Mouse (Mus musculus) hindlimb bud, embryonic 11.5 days (tissue): ENCODE data around the gene Scrn3.

Source experiments
- DNase-seq: peaks from one replicate; pipeline ENCODE4 v3.0.0-alpha.2; 2012; ENCODE audit warnings: low read depth, low spot score; ENCODE audit errors: extremely low spot score

Gene Scrn3

GRCm38 (mm10) chr2:73274119-73274920, 38.1 kb upstream of the Scrn3 start:
- DNase-seq = no peak

- DNase-seq = no peak
Measured at GRCm38 (mm10) chr2:73275261-73276040, 37.0 kb upstream of the Scrn3 start.

DNA sequence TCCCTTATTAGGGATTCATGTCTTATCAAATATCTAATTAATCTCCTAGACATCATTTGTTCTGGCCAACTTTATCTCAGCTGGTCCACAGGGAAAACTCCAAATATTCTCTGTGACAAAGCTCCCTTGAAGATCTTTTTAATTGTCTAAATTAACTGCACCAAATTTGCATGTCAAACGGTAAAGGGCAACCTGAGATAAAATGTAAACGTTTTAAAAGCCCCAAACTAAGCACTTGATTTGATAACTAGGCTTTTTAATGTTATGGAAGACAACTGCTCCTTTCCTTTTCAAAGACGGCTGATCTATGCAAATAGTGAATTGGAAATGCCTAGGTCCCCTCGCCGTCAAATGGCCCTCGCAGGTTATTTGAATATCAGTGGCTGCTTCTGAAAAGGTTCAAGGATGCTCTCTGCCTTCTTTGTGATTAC, 36.2 kb upstream of the Scrn3 start:
- DNase-seq = no peak

DNA sequence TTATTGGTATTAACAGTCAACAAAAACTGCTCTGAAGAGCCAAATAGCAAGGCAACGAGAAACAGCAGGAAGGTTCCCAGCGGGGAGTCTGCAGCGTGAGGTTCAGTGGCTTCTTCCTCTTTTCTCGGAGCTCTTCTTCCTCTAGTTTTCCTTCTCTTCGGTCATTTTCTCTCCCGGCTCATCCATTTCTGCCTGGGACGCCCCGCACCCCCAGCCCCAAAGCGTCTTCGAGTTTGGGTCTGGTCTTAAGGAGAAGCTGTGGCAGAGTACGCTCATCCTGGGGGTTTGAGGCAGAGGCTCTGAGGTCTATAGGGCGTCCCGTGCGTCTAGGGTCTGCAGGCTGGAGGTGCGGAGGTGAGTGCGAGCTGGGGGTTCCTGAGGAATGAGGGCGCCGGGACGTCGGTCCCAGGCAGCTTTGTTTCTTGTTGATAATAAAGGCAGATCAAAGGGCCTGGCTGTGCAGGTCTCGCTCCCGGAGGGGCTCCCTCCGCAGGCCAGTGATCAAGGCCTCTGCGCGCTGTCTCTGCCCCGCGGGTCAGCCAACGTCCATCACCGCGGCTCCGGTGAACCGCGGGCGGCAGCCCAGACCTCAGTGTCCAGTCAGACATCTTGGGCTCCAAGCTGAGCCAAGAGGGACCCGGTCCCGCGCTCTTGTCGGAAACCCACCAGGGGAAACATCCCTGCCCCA, 35.2 kb upstream of the Scrn3 start:
- DNase-seq = no peak

- no peak for DNase-seq
Measured at GRCm38 (mm10) chr2:73277709-73278075, 34.7 kb upstream of the Scrn3 start.

GRCm38 (mm10) chr2:73278131-73278854, 34.1 kb upstream of the Scrn3 start:
- peak; percentile 93 for DNase-seq

GRCm38 (mm10) chr2:73278869-73279268, 33.5 kb upstream of the Scrn3 start:
- DNase-seq = no peak

DNA sequence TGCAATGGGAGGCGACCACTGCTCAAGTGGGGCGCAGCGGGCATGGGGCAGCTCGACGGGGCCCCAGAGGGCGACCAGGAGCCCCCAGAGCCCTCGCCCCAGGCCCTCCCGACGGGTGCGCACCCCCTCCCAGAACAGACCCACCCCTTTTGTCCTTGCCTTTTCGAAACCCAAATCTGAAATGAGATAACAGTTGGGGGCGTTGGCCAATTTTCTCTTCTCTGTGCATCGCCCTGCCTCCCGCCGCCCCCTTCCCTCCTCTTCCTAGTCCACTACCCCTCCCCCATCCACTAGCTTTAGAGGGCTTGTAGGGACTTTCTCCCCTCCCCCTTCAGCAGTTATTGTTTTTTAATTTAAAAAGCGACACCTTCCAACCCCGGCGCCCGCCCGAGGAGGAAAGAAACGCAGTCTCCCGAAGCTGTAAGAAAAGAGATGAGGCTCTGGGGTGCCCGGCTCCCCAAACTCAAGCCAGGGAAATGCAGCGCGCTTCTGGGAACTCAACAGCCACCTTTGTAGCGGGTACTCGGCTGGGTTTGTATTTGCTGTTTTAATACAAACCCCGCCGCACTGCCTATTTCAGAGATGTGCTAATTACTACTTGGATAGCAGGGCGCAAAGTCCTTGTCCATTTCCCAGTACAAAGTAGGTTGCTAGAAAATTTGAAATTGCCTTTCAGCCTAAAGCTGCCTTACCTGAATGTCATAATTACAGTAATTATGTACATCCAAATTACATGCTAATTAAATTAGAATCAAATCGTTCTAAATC, 32.9 kb upstream of the Scrn3 start:
- DNase-seq = no peak

GRCm38 (mm10) chr2:73280356-73281047, 31.9 kb upstream of the Scrn3 start:
- DNase-seq = no peak

DNA sequence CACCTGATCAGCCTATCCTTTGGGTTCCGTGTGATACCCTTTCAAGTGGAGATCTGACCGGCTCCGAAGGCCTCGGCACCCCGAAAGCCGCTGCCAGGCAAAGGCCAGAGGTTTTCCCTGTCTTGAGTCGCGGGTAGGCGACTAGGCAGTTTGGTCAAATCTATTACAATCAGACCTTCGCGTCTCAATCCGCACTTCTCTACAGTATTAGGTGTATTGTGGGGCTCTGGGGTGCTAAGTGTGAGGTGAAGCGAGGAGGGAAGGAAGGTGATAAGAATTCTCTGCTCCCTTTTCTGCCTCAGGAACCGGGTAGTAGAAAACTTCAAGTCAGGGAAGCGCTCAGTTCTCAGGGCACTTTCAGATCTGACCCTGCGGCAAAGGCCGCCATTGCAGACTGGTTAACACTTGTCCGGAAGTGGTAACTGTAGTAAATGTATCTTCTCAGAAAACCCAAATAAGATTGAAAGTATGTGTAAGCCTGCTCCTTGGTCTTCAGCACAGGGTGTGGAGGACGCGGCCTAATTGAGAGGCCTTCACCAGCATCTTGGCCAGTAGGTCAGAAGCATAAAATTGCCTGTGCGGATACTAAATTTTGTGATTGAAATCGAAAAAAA, 31.2 kb upstream of the Scrn3 start:
- DNase-seq = no peak

DNA sequence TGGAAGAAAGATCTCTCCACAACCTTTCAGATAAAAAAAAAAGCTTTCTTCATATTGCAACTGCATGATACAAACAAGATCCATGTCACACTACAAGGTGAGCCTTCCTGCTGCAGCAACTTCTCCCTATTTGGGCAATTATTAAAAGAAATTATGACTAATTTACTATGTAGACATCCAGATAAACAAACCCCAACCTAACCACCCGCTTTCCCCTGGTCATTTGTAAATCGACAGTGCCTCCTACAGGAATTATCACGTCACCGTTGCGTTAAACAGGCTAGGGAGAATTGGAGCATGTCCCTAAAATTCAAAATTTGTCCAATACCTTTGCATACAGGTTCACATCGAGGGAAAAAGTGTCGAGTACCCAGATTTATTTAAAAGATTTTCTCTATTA, 30.7 kb upstream of the Scrn3 start:
- no peak for DNase-seq

DNA sequence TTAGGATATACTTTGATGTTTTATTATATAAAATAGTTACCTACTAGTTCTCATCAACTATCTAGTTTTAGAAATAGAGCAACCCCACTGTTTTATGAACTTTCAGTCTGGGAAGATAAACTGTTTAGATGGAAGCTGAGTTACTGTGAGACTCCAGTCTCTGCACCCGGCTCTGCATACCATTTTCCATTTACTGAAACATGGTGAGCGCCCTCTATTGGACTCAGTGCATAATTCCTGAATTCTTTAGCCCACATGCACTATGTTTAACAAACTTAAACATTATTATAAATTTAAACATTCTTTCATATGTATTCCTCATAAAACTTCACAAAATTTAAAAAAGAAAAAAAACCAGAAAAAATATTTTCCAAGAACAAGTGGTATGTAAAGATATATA, 26.8 kb upstream of the Scrn3 start:
- DNase-seq = no peak

GRCm38 (mm10) chr2:73291130-73291529, 21.3 kb upstream of the Scrn3 start:
- DNase-seq = no peak

DNA sequence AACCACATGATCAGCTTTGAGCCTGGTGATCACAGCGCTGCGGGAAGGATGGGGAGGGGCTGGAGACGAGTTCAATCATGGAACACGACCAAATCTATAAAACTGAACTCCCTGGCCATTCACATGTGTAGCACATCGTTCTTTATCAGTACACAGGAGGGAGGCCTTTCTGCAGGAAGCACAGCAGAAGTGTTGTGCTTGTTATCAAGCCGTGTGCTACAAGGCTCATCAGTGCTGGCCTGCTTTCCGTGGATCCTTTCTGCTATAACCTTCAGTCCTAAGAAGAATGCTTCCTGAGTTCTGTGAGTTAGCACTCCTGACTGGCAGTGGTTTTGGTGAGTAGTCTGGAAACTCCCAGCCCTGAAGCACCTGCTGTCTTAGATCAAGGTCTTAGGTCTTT, 17.4 kb upstream of the Scrn3 start:
- DNase-seq = no peak

DNA sequence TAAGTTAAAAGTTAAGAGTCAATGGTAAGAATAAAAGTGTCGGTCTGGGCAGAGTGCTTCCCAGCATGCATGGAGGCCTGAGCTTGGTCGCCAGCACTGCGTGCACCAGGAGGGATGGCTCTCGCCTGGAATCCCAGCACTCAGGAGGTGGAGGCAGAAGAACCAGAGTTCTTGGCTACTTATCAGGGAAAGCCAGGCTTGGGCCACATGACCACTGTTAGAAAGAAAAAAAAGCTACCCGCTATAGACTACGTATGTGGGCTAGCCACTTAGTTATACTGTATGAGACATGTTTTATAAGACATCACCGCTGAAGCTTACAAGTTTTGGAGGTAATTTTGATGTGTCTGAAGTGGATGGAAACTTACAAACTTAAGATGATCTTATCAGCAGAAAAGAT, 14.2 kb upstream of the Scrn3 start:
- no peak for DNase-seq

DNA sequence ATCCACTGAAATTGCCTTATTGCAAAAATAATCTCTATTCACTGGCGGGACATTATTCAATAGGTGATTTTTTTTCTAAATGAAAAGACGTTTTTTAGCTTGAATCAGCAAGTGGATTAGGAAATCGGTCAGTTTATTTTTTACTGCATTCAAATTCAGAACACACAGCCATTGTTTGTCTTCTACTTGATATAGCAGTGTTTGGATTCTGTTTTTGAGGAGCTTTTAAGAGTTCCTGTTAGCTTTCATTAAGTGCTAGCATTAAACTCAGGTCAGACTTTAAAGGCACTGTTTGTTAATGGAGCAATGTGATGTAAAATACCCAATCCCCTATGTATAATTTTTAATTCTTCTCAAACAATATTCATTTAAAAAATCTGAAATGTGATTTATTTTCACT, 13.6 kb upstream of the Scrn3 start:
- no peak for DNase-seq

GRCm38 (mm10) chr2:73301979-73302378, 10.4 kb upstream of the Scrn3 start:
- no peak for DNase-seq

DNA sequence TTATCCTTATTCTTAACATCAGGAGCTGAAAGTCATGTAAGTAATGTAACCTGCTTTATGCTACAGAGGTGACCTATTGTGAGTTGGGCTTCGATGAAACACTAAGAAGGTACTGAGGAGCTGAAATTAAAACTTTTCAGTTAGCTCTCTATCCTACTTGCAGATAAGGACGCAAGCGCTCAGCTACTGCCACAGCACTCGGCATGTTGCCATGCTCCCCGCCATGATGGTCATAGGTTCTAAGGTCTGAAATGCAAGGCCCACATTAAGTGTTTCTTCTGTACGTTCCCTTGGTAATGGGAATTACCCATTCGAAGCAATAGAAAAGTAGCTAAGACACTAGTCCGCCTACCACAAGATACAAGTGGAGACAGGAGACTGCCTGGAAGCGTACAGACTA, 9.7 kb upstream of the Scrn3 start:
- DNase-seq = no peak

- DNase-seq = no peak
Measured at GRCm38 (mm10) chr2:73304506-73304905, 7.9 kb upstream of the Scrn3 start.
